Mouse (Mus musculus): ENCODE results near the gene Hoxa5.

- TF ChIP-seq CTCF (IDR thresholded peaks at IDR 0.05; ENCODE audit: control insufficient read depth, insufficient read depth, insufficient replicate concordance, low read depth, low read length) (no peak), POLR2A (IDR thresholded peaks at IDR 0.05; ENCODE audit: control insufficient read depth, low read depth, low read length) (no peak)
These were observed 8.2 kb upstream of the Hoxa5 start for GRCm38 (mm10) chr6:52212556-52213118.

Data from testis, adult 2 months (tissue).